Mouse (Mus musculus) adrenal gland, postnatal 10 days (tissue): ENCODE results near the gene Arl1. TPM values are rescaled to one million over a fixed set of nuclear protein-coding genes. Genes with fewer than 3 reads are reported as not detected.
"Not testable (repeated sequence)": the region's sequence is repeated elsewhere in the genome, so short reads cannot be mapped to it uniquely, and the experiment has no call there.

ENCODE experiments used
- DNase-seq: peaks from one replicate; pipeline ENCODE4 v3.0.0; 2021; ENCODE audit warnings: mixed read lengths
- total RNA-seq, 2 experiments: library from RNA; stranded (reverse); gene quantifications; 2 replicates each; pipeline ENCODE4 v1.2.3; 2021

The Arl1 gene
- total RNA-seq, 2 experiments from 2014 or later = 94.6 to 96.3 TPM

- no peak for DNase-seq
Observed at GRCm38 (mm10) chr10:88761524-88762212, 31.0 kb downstream of the Arl1 start.

GRCm38 (mm10) chr10:88765431-88766142 lies 34.9 kb downstream of the Arl1 start:
- DNase-seq = no peak

GRCm38 (mm10) chr10:88768961-88769360 lies 38.3 kb downstream of the Arl1 start:
- DNase-seq = no peak

- DNase-seq = no peak
Observed at GRCm38 (mm10) chr10:88769676-88770075, 39.0 kb downstream of the Arl1 start.

GRCm38 (mm10) chr10:88772965-88773364 lies 42.3 kb downstream of the Arl1 start:
- not testable (repeated sequence) for DNase-seq

- no peak for DNase-seq
Observed at GRCm38 (mm10) chr10:88776206-88776605, 45.5 kb downstream of the Arl1 start.

GRCm38 (mm10) chr10:88780716-88781115 lies 50.1 kb downstream of the Arl1 start:
- no peak for DNase-seq

- not testable (repeated sequence) for DNase-seq
Observed at GRCm38 (mm10) chr10:88783135-88783534, 52.5 kb downstream of the Arl1 start.

GRCm38 (mm10) chr10:88783941-88784340 lies 53.3 kb downstream of the Arl1 start:
- no peak for DNase-seq

- no peak for DNase-seq
Observed at GRCm38 (mm10) chr10:88784513-88784931, 53.9 kb downstream of the Arl1 start.

GRCm38 (mm10) chr10:88793671-88794070 lies 63.0 kb downstream of the Arl1 start:
- DNase-seq = no peak

Other genes starting within 250 kb of the Arl1 start
- gene Chpt1, start 226.8 kb upstream of the Arl1 start, total RNA-seq = 100 to 1,000 TPM; 225 to 228 TPM
- 100 to 1,000 TPM in 1 of 2 experiments, 10 to 100 TPM in 1; 43.0 to 253 TPM for gene Mybpc1, start 125.7 kb upstream of the Arl1 start, total RNA-seq
- 1 to 10 TPM; 1.9 to 3.6 TPM for gene Spic, start 45.8 kb upstream of the Arl1 start, total RNA-seq
- gene Utp20, start 95.9 kb downstream of the Arl1 start, total RNA-seq = 10 to 100 TPM; 20.8 to 25.7 TPM
- under 1 TPM; 0.06 TPM for gene Slc5a8, start 155.1 kb downstream of the Arl1 start, total RNA-seq